Mouse (Mus musculus): ENCODE measurements at regions not wholly inside any gene's neighbourhood (a gene's known extent, or its start where the extent isn't known, plus 50 kb on each side); places are given as distances from the start of the nearest gene placed in this dataset.

DNA sequence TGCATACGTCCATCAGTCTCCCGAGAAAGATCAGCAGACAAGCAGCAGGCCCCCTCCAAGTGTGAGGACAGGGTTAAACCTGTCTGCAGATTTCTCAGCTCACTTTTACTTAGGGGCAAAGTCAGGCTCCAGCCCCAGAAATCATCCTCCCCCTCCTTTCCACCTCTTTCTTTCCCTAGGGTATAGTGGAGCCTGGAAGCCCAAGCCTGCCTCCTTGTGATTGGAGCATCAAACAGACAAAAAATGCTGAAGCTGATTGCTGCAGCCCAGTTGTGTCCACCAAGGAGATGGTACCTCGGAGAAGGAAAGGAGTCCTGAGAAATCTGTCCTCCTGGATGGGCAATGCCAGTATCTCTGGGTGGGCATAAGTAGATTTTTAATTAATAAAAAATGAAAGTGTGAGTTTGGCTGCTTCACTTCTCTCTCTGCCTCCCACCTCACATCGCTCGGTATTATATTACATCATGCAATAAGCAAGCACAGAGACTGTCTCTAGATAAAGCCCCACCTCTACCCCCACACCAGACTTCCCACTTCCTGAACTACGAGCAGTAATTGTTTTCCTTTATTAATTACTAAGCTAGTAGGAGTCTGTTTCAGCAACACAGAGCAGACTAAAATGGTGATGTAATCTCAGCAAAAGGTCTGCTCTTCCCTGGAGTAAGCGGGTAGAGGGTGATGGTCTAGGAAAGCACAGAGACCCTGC is 105.2 kb upstream of the Fhl2 start:
- TF ChIP-seq CTCF (IDR thresholded peaks at IDR 0.05; ENCODE audit: insufficient read depth, low read length) (no peak), POLR2A (IDR thresholded peaks at IDR 0.05; ENCODE audit: borderline replicate concordance, extremely low read depth, low read depth, low read length) (no peak)

Data from lung, adult 2 months (tissue).